Mouse (Mus musculus) heart, adult 2 months (tissue): Measurements from ENCODE around the gene Acta2.

Experiments
- CTCF ChIP-seq: fragments of 200-600 bp; IDR thresholded peaks from 2 replicates; pipeline ENCODE4 v1.8.1; 2022; ENCODE audit warnings: antibody characterized with exemption, mild to moderate bottlenecking, moderate library complexity
- EP300 ChIP-seq: fragments of 200-500 bp; IDR thresholded peaks from 2 replicates; pipeline ENCODE4 v1.6.1; 2011; ENCODE audit warnings: low read depth, low read length, control low read depth; ENCODE audit not compliant: insufficient read depth
- POLR2A ChIP-seq: fragments of 200-500 bp; IDR thresholded peaks from 2 replicates; pipeline ENCODE4 v1.6.1; 2011; ENCODE audit warnings: mild to moderate bottlenecking, low read depth, low read length, control low read depth; ENCODE audit not compliant: insufficient read depth

DNA sequence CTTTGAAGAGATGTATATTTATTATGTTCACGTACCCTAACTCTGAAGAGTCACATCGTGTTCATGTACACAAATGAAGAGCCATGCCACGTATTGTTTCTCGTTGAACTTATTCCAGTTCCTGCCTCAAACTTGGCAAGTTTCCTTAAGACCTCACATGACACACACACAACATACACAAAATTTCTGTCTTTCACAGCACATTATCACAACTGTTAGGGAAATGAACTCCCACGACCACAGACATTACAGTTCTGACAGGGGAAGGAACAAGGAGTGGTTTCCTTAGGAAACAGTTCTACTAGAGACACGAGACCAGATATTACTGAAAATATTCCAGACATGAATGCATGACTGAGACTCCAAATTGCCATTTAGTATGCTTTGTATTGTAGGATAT is 28.2 kb upstream of the Acta2 start:
- TF ChIP-seq EP300, result no peak
- no peak for TF ChIP-seq POLR2A
- TF ChIP-seq CTCF, result no peak
